Mouse (Mus musculus) kidney, adult 2 months (tissue): ENCODE data around the gene B230219D22Rik.

Source experiments
- CTCF ChIP-seq: fragments of 200-500 bp; conservative IDR thresholded peaks from 2 replicates; pipeline ENCODE4 v1.5.1; 2011; ENCODE audit warnings: low read depth, mild to moderate bottlenecking, control low read depth, low read length, moderate library complexity, mixed read lengths; ENCODE audit not compliant: insufficient read depth, insufficient read length
- POLR2A ChIP-seq: fragments of 200-500 bp; IDR thresholded peaks from one replicate; pipeline ENCODE4 v1.6.1; 2011; ENCODE audit warnings: low read depth, low read length, control low read depth

GRCm38 (mm10) chr13:55727839-55728238 lies 34.9 kb downstream of the B230219D22Rik start:
- peak; percentile 51 for TF ChIP-seq CTCF
- TF ChIP-seq POLR2A: no peak
